Mouse (Mus musculus) urinary bladder, postnatal 25 days (tissue): ENCODE measurements around the gene Trim7.
"Not testable (repeated sequence)": the region's sequence is repeated elsewhere in the genome, so short reads cannot be mapped to it uniquely, and the experiment has no call there.

Experiments used
- DNase-seq: peaks from one replicate; pipeline ENCODE4 v3.0.0; 2022; ENCODE audit warnings: low spot score

Gene Trim7

GRCm38 (mm10) chr11:48824311-48824830, 1.6 kb upstream of the Trim7 start:
- no peak for DNase-seq

- no peak for DNase-seq
Measured at GRCm38 (mm10) chr11:48826752-48827096, 784 bp downstream of the Trim7 start.

DNA sequence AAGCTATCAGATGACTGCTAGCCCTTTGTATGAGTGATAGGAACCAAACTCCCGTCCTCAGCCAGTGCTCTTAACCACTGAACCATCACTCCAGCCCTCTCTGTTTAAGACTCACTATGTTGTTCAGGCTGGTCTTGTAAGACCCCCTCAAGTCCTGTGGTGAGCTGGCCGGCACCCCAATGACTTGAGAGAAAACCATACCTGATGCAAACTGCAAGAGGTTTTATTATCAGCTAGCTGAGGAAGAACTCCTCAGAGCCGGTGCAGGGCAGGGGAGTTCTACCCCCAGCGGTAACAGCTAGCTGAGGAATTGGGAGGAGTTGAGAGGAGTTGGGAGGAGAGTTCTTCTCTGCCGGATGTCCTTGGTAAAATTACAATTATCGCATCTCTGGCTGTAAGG, 2.0 kb downstream of the Trim7 start:
- no peak for DNase-seq

- no peak for DNase-seq
Measured at GRCm38 (mm10) chr11:48830279-48830678, 4.3 kb downstream of the Trim7 start.

DNA sequence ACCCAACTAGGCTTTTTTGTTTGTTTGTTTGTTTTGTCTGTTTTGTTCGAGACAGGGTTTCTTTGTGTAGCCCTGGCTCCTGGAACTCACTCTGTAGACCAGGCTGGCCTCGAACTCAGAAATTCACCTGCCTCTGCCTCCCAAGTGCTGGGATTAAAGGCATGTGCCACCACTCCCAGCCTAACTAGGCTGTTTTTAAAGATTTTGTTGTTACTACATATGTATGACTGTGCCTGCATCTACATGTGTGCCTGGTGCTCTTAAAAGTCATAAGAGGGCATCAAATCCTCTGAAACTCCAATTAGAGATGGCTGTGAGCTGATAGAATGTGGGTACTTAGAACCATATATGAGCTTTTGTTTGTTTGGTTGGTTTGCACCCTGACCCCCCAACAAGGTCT, 5.3 kb downstream of the Trim7 start:
- DNase-seq, result no peak

GRCm38 (mm10) chr11:48833078-48833730, 7.3 kb downstream of the Trim7 start:
- DNase-seq, result no peak

DNA sequence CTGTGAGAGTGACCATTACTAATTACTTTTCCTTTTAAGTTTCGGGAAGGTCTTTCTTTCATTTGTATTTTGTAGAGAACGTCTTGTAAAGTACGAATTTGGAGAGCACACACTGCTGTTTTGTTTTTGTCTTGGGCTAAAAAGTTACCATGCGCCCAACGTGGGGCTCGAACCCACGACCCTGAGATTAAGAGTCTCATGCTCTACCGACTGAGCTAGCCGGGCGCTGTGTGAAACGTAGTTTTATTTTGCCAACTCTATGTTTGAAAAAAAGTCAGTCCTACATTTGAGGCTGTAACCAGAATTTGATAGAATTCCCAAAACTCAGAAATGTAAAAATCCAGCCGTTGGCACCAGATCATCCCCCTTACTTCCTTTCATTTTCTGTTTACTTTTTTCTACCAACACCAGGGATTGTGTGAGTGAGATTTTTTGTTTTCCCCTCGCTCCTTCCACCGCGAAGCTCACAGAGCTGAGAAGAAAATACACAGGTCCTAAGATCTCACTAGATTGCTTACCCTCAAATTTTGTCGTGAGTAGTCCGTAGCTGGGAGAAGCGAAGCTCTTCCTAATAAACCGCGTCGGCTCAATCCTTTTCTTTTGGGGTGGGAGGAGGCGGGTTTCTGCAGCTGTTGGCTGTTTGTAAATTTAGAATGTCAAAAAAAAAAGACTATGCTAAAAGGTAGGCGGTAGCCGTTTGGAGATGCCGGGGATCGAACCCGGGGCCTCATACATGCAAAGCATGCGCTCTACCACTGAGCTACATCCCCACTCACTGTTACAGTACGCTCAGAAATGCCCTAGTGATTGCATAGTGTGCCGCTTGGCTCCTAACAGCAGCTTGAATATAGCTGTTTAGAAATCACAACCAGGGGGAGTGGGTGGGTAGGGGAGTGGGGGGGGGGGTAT, 8.0 kb downstream of the Trim7 start:
- DNase-seq, result peak; percentile 83

DNA sequence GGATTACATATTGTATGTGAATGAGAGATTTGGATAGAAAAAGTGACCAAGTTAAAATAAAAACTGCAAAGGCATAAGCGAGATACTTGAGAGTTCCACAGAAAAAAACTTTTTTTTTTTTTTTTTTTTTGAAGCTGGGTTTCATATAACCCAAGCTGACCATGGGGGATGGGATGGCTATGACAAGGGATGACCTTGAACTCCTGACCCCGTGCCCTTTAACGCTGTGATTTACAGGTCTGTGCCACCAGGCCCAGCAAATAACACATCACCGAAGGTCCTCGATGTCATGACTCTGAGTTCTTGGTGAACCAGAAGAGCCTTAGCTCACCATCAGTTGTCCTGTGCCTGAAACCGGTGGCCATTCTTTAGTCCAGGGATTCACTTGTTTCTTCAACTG, 10.0 kb downstream of the Trim7 start:
- DNase-seq, result no peak

DNA sequence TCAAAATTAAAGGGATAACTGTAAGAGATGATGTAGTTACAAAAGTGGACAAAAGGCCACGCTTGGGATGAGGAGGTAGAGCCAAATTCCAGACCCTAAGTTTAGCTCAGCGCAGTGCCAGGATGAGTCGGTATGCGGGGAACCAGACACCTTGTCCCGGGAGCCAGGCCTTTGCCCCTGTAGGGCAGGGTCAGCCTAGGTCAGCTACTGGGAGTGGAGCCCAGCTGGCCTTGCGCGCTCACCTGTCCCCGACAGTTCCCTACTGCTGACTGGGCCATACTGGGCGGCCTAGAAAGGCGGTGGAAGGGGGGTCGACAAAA, 11.0 kb downstream of the Trim7 start:
- no peak for DNase-seq

DNA sequence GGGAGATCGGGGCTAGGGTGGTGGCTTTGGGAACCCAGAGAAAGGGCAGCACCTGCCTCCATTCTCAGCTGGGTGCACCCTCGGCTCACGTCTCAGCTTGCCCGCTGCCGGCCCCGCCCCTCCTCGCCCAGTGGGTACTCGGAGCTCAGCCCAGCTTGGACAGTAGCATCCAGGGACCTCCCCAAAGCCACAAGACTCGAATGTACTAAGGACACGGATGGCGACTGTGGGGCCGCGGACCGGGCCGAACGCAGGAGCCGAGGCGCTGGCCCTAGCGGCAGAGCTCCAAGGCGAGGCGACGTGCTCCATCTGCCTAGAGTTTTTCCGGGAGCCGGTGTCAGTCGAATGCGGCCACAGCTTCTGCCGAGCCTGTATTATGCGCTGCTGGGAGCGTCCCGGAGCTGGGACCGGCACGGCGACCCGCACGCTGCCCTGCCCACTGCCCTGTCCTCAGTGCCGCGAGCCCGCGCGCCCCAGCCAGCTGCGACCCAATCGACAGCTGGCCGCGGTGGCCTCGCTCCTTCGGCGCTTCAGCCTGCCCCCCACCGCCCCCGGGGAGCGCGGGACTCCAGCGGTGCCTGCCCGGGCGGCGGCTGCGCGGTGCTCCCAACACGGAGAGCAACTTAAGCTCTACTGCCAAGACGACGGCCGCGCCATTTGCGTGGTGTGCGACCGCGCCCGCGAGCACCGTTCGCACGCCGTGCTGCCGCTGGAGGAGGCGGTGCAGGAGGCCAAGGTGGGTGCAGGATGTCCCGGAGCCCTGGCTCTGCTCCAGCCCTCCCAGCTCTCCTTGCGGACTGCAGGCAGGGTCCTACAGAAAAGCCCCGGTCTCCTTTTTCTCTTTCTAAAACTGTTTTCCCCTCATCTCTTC, 11.6 kb downstream of the Trim7 start:
- peak; percentile 62 for DNase-seq

- no peak for DNase-seq
Measured at GRCm38 (mm10) chr11:48838181-48838797, 12.3 kb downstream of the Trim7 start.

DNA sequence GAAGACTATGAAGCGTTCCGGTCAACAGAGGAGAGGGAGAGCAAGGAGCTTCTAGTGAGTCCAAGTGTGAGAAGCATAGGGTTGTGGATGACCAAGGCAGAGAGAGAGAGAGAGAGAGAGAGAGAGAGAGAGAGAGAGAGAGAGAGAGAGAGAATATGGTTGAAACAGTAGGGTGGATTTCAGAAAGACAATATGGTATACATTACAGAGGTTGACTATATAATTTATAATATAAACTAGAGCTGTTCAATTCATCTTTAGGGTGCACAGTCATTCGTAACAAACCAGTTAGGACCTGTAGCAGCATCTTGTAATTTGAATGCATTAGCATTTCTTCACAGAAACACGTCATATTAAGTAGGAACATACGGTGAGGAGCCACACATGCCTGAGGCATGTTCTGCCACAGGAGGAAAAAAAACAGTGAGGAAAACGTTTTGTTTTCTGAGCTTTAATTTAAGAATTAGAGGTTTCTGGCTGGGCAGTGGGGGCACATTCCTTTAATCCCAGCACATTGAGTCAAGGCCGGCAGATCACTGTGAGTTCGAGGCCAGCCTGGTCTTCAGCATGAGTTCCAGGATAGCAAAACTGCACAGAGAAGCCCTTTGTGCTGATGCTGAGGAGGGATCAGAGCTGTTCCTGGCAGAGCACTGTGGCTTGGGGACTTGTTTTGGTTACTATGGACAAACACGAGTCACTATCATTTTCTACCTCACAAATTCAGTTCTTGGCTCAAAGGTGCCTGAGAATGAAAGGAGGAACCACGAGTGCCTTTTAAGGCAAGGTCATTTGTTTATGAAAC, 13.1 kb downstream of the Trim7 start:
- DNase-seq, result no peak

DNA sequence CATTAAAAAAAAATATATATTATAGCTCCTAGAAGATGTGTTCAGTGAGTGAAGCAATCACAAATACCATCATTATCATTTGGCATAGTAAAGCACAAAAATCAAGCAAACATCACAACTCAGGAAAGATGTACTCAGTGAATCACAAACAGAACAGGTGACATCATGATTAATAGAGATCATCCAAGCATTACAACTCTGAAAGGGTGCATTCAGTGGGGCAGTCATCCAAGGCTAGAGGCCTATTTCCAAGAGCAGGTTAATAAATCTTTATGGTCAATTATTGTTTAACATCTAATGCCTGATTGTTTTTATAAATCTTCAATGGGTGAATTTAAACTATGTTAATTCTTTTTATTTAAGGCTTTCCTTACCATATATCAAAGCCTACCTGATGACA, 14.9 kb downstream of the Trim7 start:
- no peak for DNase-seq

GRCm38 (mm10) chr11:48841213-48841612, 15.3 kb downstream of the Trim7 start:
- no peak for DNase-seq

GRCm38 (mm10) chr11:48842378-48842792, 16.4 kb downstream of the Trim7 start:
- DNase-seq, result no peak

GRCm38 (mm10) chr11:48843202-48843601, 17.3 kb downstream of the Trim7 start:
- DNase-seq, result no peak

DNA sequence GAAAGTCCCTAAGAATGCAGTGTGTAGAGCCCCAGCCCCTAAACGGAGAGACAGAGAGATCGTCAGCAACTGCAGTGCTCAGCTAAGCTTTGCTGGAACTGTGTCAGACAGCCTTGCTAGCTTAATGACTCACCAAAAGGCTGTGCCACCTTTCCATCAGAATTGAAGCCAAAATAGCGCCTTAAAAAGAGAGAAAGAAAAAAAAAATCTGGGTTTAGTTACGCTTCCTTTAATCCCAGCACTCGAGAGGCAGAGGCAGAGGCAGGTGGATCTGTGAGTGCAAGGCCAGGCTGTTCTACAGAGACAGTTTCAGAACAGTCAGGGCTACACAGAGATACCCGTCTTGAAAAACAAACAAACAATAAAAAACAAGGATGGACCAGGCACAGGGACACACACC, 18.4 kb downstream of the Trim7 start:
- DNase-seq, result no peak

DNA sequence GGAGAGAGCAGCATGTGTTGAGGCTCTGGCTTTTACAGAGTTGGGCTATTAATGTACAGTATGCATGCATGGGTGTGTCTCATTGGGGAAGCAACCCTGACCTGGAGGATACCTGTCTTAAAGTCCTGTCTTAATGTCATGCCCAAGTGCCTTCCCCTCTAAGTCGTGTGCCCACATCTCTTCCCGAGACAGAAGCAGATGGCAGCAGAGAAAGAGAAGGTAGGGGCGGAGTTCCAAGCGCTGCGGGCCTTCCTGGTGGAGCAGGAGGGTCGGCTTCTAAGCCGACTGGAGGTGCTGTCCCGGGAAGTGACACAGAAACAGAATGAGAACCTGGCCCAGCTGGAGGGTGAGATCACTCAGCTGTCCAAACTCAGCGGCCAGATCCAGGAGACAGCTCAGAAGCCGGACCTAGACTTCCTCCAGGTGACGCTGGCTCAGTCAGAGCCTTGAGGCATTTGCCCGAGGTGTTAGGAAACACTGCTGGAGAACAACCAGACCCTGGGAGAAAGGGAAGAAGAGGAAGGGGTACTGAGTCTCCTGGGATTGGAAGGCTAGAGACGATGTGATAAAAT, 19.4 kb downstream of the Trim7 start:
- no peak for DNase-seq

- not testable (repeated sequence) for DNase-seq
Measured at GRCm38 (mm10) chr11:48846362-48846761, 20.4 kb downstream of the Trim7 start.

DNA sequence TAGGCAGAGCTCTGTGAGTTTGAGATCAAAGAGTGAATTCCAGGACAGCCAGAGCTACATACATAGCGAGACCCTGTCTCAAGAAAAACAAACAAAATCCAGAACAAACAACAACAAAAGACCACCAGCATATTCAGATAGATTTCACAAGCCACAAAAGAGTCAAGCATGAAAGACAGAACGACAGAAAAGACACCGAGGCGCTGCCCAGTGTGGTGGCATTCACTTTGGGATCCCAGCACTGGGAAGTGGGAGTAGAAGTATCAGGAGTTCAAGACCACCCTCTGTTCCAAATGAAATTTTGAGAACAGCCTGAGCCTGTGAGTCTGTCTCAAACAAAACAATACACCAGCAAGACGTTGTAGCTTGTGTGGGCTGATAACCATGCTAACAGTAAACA, 20.9 kb downstream of the Trim7 start:
- no peak for DNase-seq

DNA sequence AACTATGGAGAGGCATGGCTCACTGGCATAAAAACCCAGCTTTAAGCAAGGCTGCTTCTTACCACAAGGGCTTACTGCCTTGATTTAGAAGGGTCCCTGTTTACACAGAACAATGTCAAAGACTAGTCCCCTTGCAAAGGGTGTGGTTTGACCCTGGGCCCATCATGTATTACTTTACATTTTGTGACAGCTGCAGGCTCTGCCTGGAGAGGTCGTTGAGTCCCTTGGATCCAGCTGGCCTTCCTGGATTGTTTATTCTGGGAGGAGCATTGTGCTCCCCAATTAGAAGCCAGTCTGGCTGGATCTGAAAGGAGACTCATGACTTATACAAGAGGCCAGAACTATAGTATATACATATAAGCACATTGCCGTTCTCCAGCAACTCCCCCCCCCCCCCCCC, 24.3 kb downstream of the Trim7 start:
- no peak for DNase-seq
